Mouse (Mus musculus): Measurements from ENCODE around the gene Rnaseh1. TPM values are rescaled to one million over a fixed set of nuclear protein-coding genes. Genes with fewer than 3 reads are reported as not detected.

The Rnaseh1 gene
- 27.2 and 28.3 TPM in 2 replicates for polyA plus RNA-seq (2015; fragmentation: Nextera tagmentation; extraction: Ambion mirVana)

GRCm38 (mm10) chr12:28649141-28650110, at the start of gene Rnaseh1:
Gene Rnaseh1, plus strand, starts transcription at chr12:28649602.
- Histone ChIP-seq H3K4me3 (replicated peaks; ENCODE audit: low read length) (peak within 1 kb of the TSS; percentile 88), H3K4me1 (ENCODE audit: control insufficient read depth, insufficient read depth, low read length) (peaks cover 8% of the 10 kb centered on the region), H3K4me2 (ENCODE audit: low read depth, low read length) (peak within 1 kb of the TSS; percentile 70), H3K36me3 (ENCODE audit: control insufficient read depth, insufficient read depth, low read length) (no peaks in the 10 kb centered on the region), H3K9me3 (replicated peaks; ENCODE audit: control insufficient read depth, low read length) (no peaks in the 10 kb centered on the region), H3K27me3 (ENCODE audit: control insufficient read depth, insufficient read depth, low read length) (no peaks in the 10 kb centered on the region), H3K9ac (ENCODE audit: low read length) (peak within 1 kb of the TSS; percentile 87), H3K27ac (ENCODE audit: low read length) (peak within 1 kb of the TSS; percentile 61)
- 1% methylated on average over 52 of the region's 52 CpGs for WGBS
- peak; percentile 95 for ATAC-seq (ENCODE audit: insufficient read depth, low FRiP score)

DNA sequence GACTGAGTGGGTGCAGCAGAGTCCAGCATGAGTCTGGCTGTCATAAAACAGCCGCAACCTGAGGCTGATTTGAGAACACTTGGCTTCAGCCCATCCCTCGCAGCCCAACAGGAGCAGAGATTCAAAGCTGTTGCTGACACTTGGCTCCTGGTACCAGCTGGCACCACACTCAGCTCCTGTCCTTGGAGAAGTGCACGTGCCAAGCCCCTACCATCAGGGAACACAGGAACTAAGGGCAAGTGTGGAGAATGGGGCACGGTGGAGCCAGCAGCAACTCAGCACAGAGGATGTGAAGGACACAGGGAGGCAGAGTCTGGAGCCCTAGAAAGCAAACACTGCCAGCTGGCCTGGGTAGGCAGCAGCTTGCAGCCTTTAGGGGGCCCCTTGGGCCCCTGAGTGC, 47.1 kb upstream of the Rnaseh1 start:
- H3K4me3 ChIP-seq (replicated peaks; ENCODE audit: low read length), result no peak overlapping the region
- H3K9me3 ChIP-seq (replicated peaks; ENCODE audit: control insufficient read depth, low read length), result no peaks in the 10 kb centered on the region
- ATAC-seq (ENCODE audit: insufficient read depth, low FRiP score), result no peak; the same call in 1 of the 2 replicates
- WGBS, result 21% methylated on average over 4 of the region's 4 CpGs
- no peak overlapping the region for H3K9ac ChIP-seq (ENCODE audit: low read length)
- H3K4me2 ChIP-seq (ENCODE audit: low read depth, low read length), result no peak overlapping the region
- H3K27me3 ChIP-seq (ENCODE audit: control insufficient read depth, insufficient read depth, low read length), result no peaks in the 10 kb centered on the region
- H3K36me3 ChIP-seq (ENCODE audit: control insufficient read depth, insufficient read depth, low read length), result no peaks in the 10 kb centered on the region
- no peak overlapping the region for H3K27ac ChIP-seq (ENCODE audit: low read length)
- H3K4me1 ChIP-seq (ENCODE audit: control insufficient read depth, insufficient read depth, low read length), result no peaks in the 10 kb centered on the region

DNA sequence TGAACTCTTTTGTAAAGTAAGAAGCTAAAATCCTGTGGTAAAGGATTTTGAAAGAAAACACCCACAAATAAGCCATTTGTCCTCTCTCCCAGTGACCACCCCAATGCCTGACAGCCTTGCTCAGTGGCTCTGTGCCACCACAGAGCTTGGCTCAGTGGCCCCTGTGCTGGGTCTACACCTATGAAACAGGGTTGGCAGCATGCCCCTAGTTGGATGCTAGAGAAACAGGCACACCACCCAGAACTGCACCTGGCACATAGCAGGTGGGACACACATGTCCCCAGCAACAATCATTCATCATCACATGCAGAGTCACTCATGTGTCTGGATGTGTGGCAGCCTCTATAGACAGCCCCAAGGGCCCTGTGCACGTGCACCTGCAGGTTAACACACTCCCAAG, 45.9 kb upstream of the Rnaseh1 start:
- Histone ChIP-seq H3K36me3 (ENCODE audit: control insufficient read depth, insufficient read depth, low read length) (no peaks in the 10 kb centered on the region), H3K27me3 (ENCODE audit: control insufficient read depth, insufficient read depth, low read length) (no peaks in the 10 kb centered on the region), H3K4me1 (ENCODE audit: control insufficient read depth, insufficient read depth, low read length) (no peaks in the 10 kb centered on the region), H3K9ac (ENCODE audit: low read length) (no peak overlapping the region), H3K4me3 (replicated peaks; ENCODE audit: low read length) (no peak overlapping the region), H3K27ac (ENCODE audit: low read length) (no peak overlapping the region), H3K9me3 (replicated peaks; ENCODE audit: control insufficient read depth, low read length) (no peaks in the 10 kb centered on the region), H3K4me2 (ENCODE audit: low read depth, low read length) (no peak overlapping the region)
- no peak for ATAC-seq (ENCODE audit: insufficient read depth, low FRiP score)
- WGBS, result 67% methylated on average over 1 of the region's 1 CpGs

DNA sequence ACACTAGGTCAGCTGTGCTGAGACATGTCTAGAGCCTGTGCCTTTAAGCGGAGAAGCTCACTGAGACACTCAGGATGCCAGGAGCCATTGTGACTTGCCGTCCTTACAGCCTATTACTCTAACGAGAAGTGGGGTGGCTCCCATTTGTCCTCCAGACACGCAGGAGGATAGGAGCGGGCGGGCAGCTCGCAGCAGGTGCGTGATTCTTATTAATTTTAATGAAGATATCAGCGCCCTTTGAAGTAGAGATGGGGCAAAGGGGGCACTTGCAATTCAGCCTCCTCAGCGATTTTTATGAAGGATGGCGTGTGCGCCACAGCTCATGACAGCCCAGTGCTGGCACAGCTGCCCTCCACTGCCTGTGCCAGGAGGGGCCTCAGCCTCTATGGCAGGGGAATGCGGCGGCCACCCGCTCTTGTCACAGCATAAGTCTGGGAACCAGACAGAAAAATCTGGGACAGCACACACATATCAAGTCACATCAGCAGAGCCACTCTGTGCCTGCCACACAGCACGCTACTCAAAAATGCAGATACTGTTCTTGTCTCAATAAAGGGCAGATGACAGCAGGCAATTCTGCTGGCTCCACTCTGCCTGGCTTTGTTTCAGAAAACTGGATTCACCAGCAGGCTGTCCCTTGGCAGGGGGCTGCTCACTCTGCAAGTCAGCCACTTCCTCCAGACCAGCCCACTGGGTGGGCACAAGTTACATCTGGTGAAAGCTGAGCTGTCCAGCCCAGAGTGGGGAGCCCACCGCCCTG, 41.7 kb upstream of the Rnaseh1 start:
- Histone ChIP-seq H3K4me1 (ENCODE audit: control insufficient read depth, insufficient read depth, low read length) (no peaks in the 10 kb centered on the region), H3K4me2 (ENCODE audit: low read depth, low read length) (no peak overlapping the region), H3K9me3 (replicated peaks; ENCODE audit: control insufficient read depth, low read length) (no peaks in the 10 kb centered on the region), H3K27me3 (ENCODE audit: control insufficient read depth, insufficient read depth, low read length) (no peaks in the 10 kb centered on the region), H3K9ac (ENCODE audit: low read length) (no peak overlapping the region), H3K36me3 (ENCODE audit: control insufficient read depth, insufficient read depth, low read length) (no peaks in the 10 kb centered on the region), H3K27ac (ENCODE audit: low read length) (no peak overlapping the region), H3K4me3 (replicated peaks; ENCODE audit: low read length) (no peak overlapping the region)
- no peak for ATAC-seq (ENCODE audit: insufficient read depth, low FRiP score)
- 65% methylated on average over 17 of the region's 17 CpGs for WGBS

- WGBS, result 41% methylated on average over 6 of the region's 6 CpGs
Measured at GRCm38 (mm10) chr12:28612391-28612790, 37.0 kb upstream of the Rnaseh1 start.

GRCm38 (mm10) chr12:28614401-28614800, 35.0 kb upstream of the Rnaseh1 start:
- Histone ChIP-seq H3K4me3 (replicated peaks; ENCODE audit: low read length) (no peak overlapping the region), H3K4me2 (ENCODE audit: low read depth, low read length) (no peak overlapping the region), H3K27me3 (ENCODE audit: control insufficient read depth, insufficient read depth, low read length) (no peaks in the 10 kb centered on the region), H3K4me1 (ENCODE audit: control insufficient read depth, insufficient read depth, low read length) (no peaks in the 10 kb centered on the region), H3K27ac (ENCODE audit: low read length) (no peak overlapping the region), H3K9me3 (replicated peaks; ENCODE audit: control insufficient read depth, low read length) (no peaks in the 10 kb centered on the region), H3K9ac (ENCODE audit: low read length) (no peak overlapping the region), H3K36me3 (ENCODE audit: control insufficient read depth, insufficient read depth, low read length) (no peaks in the 10 kb centered on the region)
- 78% methylated on average over 7 of the region's 7 CpGs for WGBS
- no peak for ATAC-seq (ENCODE audit: insufficient read depth, low FRiP score)

More at GRCm38 (mm10) chr12:28612391-28612790, 37.0 kb upstream of the Rnaseh1 start:
- no peak for ATAC-seq (ENCODE audit: insufficient read depth, low FRiP score)
- Histone ChIP-seq H3K9ac (ENCODE audit: low read length) (no peak overlapping the region), H3K9me3 (replicated peaks; ENCODE audit: control insufficient read depth, low read length) (no peaks in the 10 kb centered on the region), H3K4me3 (replicated peaks; ENCODE audit: low read length) (no peak overlapping the region), H3K27me3 (ENCODE audit: control insufficient read depth, insufficient read depth, low read length) (no peaks in the 10 kb centered on the region), H3K27ac (ENCODE audit: low read length) (no peak overlapping the region), H3K36me3 (ENCODE audit: control insufficient read depth, insufficient read depth, low read length) (no peaks in the 10 kb centered on the region), H3K4me2 (ENCODE audit: low read depth, low read length) (no peak overlapping the region), H3K4me1 (ENCODE audit: control insufficient read depth, insufficient read depth, low read length) (no peaks in the 10 kb centered on the region)

DNA sequence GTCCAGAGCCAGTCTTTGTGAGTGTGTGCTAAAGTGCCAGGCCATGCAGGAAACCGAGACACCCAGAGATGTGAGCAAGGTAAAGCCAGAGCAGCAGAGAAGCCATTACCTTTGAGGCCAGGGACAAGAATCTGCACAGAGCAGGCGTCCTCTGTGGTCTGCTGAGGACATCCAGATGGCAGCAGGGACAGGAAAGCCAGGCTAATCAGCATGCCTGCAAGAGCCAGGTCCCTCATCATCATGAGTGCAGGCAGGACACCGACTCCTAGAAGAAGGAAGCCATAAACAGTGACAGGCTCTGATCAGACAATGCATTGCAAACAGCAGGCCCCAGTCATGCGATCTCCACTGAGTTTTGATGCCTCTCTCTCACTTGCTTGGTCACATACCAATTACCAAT, 32.1 kb upstream of the Rnaseh1 start:
- Histone ChIP-seq H3K9me3 (replicated peaks; ENCODE audit: control insufficient read depth, low read length) (no peaks in the 10 kb centered on the region), H3K4me1 (ENCODE audit: control insufficient read depth, insufficient read depth, low read length) (peaks cover 12% of the 10 kb centered on the region), H3K4me3 (replicated peaks; ENCODE audit: low read length) (no peak overlapping the region), H3K36me3 (ENCODE audit: control insufficient read depth, insufficient read depth, low read length) (no peaks in the 10 kb centered on the region), H3K4me2 (ENCODE audit: low read depth, low read length) (no peak overlapping the region), H3K27me3 (ENCODE audit: control insufficient read depth, insufficient read depth, low read length) (no peaks in the 10 kb centered on the region), H3K27ac (ENCODE audit: low read length) (no peak overlapping the region), H3K9ac (ENCODE audit: low read length) (no peak overlapping the region)
- 53% methylated on average over 4 of the region's 4 CpGs for WGBS
- no peak for ATAC-seq (ENCODE audit: insufficient read depth, low FRiP score)

GRCm38 (mm10) chr12:28621451-28622166, 27.8 kb upstream of the Rnaseh1 start:
- ATAC-seq (ENCODE audit: insufficient read depth, low FRiP score), result no peak
- H3K36me3 ChIP-seq (ENCODE audit: control insufficient read depth, insufficient read depth, low read length), result no peaks in the 10 kb centered on the region
- H3K9ac ChIP-seq (ENCODE audit: low read length), result no peak overlapping the region
- H3K4me2 ChIP-seq (ENCODE audit: low read depth, low read length), result 0 out of 2 replicates have a peak overlapping the region, but pooled peaks have one; percentile 3
- 7% methylated on average over 7 of the region's 7 CpGs for WGBS
- H3K4me1 ChIP-seq (ENCODE audit: control insufficient read depth, insufficient read depth, low read length), result peaks cover 16% of the 10 kb centered on the region
- H3K27me3 ChIP-seq (ENCODE audit: control insufficient read depth, insufficient read depth, low read length), result no peaks in the 10 kb centered on the region
- H3K27ac ChIP-seq (ENCODE audit: low read length), result no peak overlapping the region
- no peak overlapping the region for H3K4me3 ChIP-seq (replicated peaks; ENCODE audit: low read length)
- H3K9me3 ChIP-seq (replicated peaks; ENCODE audit: control insufficient read depth, low read length), result no peaks in the 10 kb centered on the region
